Mouse (Mus musculus): Measurements from ENCODE around the gene Gsc2.
A peak's percentile ranks its signal among the peaks of the same experiment; 100 is the strongest.
"Not testable (repeated sequence)": the region's sequence is repeated elsewhere in the genome, so short reads cannot be mapped to it uniquely, and the experiment has no call there.

Gene Gsc2

DNA sequence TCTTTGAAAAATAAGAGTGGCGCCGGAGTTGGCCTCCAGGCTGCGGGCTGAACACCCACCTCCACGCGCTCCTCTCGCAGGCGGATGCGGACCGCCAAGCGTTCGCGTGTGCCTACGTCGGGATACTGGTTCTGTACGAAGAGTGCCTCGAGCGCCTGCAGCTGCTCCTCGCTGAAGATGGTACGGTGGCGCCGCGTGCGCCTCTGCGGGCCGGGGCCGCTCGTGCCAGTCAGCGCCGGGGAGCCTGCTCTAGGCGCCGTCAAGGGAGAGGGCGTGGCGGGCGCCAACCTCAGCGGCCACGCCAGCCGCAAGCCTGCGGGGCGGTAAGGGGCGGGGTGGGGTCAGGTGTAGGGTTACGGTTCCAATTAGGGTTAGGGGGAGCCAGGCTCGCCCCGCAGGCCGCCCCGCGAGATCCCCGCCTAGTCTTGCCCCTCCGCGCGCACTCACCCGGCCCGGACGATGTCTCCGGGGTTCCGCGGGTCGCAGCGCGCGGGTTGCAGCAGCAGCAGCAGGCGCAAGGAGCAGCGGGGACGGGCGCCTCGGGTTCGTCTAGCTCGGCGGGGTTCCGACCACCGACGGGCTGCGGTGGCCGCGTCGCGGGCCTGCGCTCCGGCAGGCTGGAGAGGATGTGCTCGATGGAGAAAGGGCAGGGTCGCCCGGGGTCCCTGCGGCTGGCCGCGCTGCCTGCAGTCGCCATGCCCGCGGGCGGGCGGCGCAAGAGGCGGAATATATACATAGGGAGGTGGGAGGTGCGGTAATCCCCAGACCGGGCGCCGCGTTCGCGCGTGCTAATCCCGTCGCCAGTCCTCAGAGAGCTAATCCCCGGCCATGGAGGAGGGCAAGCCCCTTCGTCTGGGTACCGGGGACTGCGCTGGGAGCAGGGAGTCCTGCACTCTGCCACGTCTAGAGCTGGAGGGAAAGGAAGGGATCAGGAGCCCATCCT, at the start of gene Gsc2:
TSS of gene Gsc2 (minus strand) at position 753 of the 943 bp plus-strand sequence.
- no peak for DNase-seq (ENCODE audit: extremely low spot score, low read depth, low spot score)

DNA sequence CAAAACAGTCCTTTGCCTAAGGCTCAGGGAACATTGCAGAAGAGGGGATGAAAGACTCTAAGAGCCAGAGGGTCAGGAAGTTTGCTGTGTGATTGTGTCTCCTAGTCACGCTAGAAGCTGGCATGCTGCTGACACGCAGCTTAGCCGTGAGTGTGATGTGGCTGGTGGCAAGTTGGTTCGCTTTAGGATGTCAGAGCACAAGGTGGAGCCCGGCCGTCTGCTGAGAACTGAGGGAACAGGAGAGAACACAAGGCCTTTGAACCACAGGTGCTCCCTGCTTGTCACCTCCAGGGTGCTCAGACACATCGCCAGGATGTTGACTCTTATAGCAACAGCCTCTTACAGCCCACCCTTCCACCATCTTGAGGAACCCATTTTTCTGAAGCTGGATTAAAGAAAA, 47.2 kb upstream of the Gsc2 start:
- DNase-seq (ENCODE audit: extremely low spot score, low read depth, low spot score): no peak

DNA sequence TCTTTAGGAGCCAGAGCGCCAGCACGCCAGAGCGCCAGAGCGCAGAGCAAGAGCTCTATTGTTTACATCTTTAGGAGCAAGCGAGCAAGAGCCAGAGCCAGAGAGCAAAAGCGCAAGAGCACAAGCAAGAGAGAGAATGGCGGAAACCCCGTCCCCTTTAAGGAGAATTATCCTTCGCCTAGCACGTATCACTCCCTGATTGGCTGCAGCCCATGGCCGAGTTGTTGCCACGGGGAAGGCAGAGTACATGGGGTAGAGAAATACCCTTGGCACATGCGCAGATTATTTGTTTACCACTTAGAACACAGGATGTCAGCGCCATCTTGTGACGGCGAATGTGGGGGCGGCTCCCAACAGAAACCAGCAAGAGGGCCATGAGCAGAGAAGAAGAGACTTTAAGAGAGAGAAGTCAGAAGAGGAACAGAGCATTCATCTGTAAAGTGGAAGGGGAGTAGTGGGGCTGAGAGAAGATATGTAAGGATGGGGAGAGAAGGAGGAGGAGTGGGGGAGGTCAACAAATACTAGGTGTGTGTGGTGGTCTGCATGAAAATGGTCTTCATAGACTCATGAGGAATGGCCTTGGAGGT, 41.3 kb upstream of the Gsc2 start:
- DNase-seq (ENCODE audit: extremely low spot score, low read depth, low spot score): not testable (repeated sequence)

DNA sequence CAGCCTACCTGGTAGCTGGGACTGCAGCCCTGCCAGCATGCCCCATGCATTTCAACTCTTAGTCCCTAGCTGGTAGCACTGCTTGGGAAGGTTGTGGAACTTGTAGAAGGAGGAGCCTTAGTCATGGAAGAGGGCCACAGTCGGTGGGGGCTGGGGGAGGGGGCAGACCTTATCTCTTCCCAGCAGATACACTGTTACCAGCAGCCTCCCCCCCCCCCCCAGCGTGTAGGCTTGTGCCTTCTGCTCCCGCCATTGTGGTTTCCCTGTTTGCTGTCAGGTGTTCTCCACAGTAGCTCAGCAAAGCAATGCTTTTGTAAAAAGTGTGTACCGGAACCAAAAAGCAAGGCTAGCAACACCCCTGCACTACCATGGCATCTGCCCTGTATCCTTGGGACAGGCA, 36.8 kb upstream of the Gsc2 start:
- no peak for DNase-seq (ENCODE audit: extremely low spot score, low read depth, low spot score)

DNA sequence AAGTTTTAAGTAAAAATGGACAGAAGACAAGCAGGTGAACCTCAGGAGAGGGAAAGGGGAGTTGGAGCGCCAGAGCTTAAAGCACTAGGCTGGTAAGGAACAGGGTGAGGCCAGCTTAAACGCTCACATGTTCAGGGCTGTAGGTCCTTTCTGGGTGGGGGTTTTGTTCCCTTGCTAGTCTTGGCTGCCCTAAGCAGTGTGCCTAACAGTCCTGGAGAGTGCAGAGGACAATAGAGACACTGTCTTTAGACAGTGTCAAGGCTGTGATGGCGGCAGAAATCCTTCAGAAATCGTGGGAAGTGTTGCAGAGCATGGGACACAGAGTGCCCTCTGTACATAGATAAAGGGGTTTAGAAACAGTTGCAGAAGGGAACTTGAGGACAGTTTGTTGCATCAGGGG, 35.2 kb upstream of the Gsc2 start:
- DNase-seq (ENCODE audit: extremely low spot score, low read depth, low spot score): no peak

DNA sequence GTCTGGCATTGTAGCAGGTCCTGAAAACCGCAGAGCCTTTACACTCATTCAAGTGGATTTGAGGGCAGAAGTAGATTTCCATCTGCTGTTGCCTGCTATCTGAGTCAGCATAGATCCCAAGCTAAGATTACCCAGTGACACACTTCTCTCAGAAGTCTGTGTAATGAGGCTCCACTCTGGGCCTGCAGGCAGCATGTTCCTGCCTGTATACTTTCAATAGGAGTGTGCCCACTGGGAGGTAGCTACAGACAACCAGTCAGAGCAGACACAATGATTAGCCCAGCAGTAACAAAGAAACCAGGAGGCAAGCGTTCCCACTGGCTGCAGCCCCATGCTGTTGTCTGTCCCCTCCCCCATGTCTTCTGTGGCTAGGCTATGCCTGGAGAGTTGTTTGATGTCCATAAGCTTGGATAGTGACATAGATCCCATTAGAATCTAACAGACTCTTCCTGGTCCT, 34.6 kb upstream of the Gsc2 start:
- DNase-seq (ENCODE audit: extremely low spot score, low read depth, low spot score): no peak

DNA sequence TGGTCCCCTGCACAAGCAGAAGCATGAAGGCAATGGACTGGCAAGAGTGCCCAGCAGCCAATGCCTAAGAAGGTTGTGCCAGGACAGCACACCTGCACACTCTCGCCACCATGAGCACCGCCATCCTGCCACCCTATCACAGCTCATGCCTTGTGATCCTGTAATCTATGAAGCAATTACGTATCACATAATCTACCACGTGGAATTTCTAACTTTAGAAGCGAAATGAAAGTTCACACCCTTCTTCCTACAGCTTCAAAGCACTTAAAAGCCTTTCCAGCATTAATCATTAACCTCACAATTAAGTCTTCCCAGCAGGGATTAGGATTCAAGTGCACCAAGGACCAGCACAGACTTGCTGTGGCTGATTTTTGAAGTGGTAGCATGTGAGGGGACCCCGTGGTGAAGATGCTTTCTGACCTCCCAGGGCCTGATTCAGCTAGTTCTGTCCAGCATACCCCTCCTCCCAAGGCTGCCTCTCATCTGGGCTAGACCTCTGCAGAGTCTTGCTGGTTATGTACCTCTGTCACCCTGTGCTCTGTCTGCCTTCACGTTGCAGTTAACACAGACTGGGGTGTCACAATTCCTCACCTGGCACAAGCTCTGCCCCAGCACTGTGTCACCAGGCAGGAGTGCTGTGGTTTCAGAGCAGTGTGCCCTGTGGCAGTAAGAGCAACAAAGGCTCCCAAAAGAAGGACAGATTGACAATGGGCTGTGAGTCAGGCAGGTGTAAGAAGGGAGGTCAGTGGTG, 30.4 kb upstream of the Gsc2 start:
- DNase-seq (ENCODE audit: extremely low spot score, low read depth, low spot score): no peak

DNA sequence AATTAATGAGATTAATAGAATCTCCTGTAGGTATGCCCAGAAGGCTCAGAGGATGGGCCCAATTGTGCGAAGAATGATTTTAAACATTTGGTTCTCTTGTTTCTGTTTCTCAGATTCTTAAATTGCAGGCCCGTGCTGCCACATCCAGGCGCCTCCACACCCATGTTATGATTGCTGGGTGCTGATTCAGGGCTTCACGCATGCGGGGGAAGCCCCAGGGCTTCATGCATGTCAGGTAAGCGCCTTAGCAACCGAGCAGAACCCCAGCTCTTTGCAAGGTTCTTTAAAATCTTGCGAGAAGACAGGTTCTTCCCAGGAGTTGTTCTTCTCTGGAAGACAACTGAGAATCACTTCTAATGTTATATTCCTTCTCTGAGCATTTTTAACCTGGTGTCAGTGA, 28.6 kb upstream of the Gsc2 start:
- no peak for DNase-seq (ENCODE audit: extremely low spot score, low read depth, low spot score)

DNA sequence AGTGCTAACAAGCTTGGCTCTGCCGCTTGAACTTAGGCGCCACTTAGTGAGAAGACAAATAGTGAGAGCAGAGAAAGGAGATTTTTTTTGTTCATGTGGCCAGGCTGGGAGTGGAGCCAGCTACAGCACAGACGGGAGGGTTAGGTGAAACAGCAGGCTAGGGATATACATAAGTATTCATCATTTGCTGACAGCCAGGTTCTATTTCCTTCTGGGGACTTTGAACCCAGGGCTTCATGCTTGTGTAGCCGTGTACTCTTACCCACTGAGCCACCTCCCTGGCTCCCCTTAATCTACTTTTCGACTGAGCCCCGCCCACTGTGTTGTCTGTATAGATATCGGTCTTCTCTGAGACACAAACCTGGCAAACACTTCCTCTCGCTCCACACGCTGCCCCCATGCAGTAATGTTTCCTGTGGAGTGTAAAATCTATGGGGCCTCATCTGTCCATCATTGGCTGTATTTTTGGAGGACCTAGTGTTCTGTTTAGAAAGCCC, 24.4 kb upstream of the Gsc2 start:
- DNase-seq (ENCODE audit: extremely low spot score, low read depth, low spot score): no peak

DNA sequence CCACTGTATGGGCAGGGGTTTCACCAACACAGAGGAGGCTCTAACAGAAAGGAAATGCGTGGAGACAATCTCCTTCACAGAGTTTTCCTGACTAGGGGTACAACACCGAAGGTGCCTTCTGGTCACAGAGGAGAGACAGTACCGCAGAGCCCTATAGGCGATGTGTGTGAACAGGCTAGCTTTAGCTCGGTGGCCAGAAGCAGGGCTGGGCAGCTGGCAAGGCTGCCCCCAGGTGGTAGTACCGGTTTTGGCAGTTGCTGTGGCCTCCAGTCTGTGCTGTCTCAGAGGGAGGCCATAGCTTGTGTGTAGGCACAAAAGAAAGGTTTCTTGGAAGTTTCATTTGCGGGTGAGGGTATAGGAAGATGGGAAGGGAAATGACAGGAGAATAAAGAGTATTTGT, 24.0 kb upstream of the Gsc2 start:
- no peak for DNase-seq (ENCODE audit: extremely low spot score, low read depth, low spot score)

DNA sequence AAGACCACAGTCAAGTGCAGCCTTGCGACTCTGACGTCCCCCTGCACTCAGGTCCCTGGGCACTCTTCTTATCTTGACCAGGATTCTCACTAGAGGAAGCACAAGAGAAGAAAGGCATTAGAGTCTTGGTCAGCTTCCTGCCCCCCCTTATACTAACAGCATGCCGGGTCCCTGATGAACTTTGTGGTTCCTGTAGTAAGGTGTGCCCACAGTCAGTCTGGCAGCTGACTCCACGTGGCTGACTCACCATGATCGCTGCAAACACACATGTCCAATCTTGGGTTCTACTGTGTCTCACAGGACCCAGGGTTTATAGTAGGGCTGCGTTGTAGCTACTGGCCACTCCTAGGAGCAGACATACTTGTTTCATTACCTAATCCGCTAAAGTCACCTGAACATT, 23.3 kb upstream of the Gsc2 start:
- DNase-seq (ENCODE audit: extremely low spot score, low read depth, low spot score): no peak

DNA sequence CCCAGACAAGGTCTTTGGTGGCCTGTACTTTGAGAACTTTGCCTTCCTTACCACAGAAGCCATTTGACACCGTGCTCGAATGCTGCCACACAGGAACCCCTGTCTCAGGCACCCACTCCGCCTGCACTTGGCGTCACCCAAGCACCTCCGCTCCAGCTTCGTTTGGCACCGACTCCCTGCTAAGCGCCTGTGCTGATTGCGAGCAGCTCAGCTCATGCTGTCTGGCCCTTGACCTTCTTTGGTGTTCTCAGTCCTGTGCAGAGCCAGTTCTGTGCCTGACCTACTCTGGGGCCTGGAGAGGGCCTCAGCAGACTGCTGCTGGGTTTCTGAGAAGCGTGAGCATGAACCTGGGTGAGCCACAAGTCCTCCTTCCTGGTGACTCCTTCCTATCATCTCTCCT, 21.9 kb upstream of the Gsc2 start:
- DNase-seq (ENCODE audit: extremely low spot score, low read depth, low spot score): no peak

DNA sequence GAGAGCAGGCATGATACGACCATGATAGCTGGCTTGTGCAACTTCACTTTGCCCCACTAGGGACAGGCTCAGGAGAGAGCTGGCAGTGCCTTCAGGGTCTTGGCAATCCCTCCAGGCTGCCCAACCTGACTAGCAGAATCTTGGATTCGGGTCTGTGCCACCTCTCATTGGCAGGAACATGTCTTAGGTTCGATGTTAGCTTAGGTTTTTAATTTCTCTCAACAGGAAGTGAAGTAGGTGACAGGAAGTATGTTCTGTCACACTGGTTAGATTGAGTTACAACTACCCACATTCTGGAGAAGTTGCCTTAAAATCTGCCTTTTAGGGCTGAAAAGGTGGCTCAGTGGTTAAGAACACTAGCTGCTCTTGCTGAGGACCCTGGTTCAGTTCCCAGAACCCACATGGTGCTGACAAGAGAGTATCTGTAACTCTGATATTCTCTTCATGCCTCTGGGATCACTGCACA, 19.6 kb upstream of the Gsc2 start:
- no peak for DNase-seq (ENCODE audit: extremely low spot score, low read depth, low spot score)

DNA sequence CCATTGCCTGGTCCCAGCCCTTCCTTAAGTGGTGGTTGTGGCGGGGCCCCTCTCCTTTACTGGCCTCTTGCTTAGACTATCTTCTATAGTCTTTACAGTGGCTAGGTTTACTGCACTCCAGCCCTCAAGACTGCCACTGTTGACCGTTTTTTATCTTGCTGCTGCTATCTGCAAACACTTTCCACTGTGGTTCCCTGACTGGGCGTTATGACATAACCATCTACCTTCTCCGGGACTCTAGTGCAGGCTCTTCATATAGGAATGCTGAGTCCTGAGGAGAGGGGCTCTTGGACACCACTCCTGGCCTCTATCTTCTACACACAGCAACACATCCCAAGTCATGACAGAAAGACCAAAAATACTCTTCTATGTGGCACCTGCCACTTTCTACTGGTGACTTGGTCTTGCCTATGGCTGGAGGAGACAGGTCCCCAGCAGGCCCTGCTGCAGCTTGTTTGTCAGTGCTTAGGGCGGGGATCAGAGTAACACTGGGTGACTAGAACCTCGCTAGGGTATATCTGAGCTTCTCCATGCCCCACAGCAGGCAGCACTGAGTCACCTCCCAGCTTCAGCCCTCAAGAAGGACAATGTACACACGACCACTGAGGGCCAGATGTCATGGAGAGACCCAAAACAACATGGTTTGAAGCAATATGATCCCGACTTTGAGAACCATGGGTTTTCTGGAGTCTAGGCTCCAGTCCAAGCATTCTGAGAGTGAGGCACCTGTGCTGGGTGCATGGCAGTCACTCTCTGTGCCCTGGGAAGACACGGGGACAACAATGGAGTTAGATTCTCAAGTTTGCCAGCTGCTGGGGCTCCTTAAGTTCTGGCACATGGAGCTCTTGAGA, 19.0 kb upstream of the Gsc2 start:
- DNase-seq (ENCODE audit: extremely low spot score, low read depth, low spot score): no peak

DNA sequence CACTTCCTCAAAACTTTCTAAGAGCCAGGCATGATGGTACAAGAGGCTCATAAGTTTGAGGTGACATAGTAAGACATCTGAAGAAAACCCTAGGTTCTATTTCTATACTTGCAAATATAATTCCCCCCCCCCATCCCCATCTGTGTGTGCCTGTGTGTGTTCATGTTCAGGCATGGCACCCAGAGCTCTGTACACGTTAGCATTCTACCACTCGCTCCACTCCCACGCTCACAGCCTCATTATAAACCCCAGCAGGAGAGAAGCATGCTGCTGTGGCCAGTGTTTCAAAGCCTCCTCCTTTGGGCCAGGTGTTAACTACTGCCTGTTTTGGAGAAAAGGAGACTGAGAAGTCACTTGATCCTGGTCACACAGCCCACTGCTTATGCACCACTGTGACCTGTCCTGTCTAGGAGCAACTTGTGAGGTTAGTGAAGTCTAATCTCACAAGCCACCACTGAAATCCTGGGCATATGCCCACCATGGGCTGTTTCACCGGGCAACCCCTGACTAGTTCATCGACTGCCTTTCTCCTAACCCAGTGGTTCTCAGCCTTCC, 17.1 kb upstream of the Gsc2 start:
- DNase-seq (ENCODE audit: extremely low spot score, low read depth, low spot score): no peak

DNA sequence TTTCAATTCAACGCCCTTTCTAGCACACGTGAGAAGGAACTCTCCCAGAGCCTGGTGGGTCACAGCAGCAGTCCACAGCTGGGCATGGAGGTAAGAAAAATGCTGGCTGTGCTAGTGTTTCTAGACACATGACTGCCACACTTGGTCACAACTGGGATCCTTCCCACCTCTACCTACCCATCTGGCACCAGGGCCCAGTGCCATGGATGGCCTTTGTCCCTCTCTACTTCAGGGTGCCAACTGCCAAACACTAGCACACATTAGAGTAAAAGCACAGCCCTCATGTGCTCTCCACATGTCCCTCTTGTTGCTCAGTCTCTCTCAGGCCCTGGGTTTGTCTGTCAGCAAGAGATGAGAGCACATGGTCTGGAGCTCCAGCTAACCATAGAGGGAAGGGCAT, 14.8 kb upstream of the Gsc2 start:
- no peak for DNase-seq (ENCODE audit: extremely low spot score, low read depth, low spot score)

DNA sequence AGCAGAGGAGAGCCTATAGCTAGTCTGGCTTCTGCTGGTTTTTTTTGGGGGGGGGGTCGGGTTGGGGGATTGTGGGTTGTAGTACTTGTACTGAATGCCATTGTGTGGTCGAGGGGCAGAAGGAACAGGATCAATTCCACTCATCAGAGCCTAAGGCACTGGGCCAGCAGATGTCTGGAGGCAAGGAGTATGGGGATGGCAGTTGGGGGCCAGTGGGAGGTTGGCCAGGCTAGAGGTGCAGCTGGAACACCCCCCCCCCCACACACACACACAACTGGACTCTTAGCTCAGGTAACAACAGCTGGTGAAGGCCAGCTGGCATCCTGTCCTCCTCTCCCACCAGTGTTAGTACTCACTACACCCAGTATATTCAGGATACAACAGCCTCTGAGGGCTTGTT, 14.4 kb upstream of the Gsc2 start:
- no peak for DNase-seq (ENCODE audit: extremely low spot score, low read depth, low spot score)

DNA sequence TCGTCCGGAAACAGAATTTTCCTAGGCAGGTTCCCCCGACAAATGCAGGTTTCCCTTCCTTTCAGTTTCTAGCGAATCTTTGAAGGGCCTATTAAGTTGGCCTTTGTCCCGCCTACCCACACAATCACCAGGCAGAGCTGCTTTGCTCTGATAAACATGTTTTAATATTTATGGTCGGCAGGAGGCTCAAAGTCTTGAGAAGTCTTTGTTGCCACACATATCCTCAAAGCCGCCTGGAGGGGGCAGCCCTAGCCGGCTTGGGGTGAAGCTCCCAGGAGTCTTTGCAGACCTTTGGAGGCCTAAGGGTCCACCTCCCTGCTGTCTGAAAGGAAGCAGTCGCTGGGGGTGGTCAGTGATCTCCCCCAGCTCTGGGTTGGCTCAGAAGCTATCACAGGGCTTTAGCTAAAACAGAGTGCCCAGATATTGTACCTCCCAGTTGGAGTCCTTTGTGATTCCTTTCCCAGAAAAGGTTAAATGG, 13.8 kb upstream of the Gsc2 start:
- DNase-seq (ENCODE audit: extremely low spot score, low read depth, low spot score): peak; percentile 53

DNA sequence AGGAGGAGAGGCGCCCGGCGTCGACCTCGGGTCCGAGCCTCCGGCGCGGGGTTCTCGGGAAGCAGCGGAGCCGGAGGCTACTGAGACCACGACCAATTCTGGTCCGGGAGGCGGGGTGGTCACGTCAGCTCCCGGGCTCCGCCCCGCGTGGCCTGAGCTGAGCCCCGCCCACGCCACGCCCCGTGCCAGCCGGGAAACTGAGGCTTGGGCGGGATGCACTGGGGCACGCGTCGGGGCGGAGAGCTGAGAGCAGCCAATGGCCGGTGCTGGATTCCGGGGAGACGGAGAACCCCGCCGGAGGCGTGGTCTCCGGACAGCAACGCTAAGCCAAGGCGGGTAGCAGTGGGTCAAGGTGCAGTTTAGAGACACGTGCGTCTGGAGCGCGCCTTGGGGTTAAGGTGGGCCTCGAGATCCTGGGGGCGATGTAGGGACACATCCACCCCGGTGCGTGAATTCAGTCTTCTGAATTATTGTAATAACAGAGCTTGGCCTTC, 13.3 kb upstream of the Gsc2 start, which contains the start of gene Slc25a1:
TSS of gene Slc25a1 (minus strand) at position 133 of the 494 bp plus-strand sequence.
- peak; percentile 24 for DNase-seq (ENCODE audit: extremely low spot score, low read depth, low spot score)

Data from hindlimb bud, embryonic 11.5 days (tissue).